Mouse (Mus musculus) layer of hippocampus, adult 8-10 months (tissue): Measurements from ENCODE around the gene 2610301B20Rik. TPM values are rescaled to one million over a fixed set of nuclear protein-coding genes. Genes with fewer than 3 reads are reported as not detected.
"Not testable (repeated sequence)": the region's sequence is repeated elsewhere in the genome, so short reads cannot be mapped to it uniquely, and the experiment has no call there.

Source experiments
- DNase-seq, 2 experiments: peaks; one replicate each; pipeline ENCODE4 v3.0.0; 2022; ENCODE audit warnings: low spot score in 2 of 2
- total RNA-seq, 4 experiments: library from RNA; stranded (reverse); gene quantifications; 2 replicates each; pipeline ENCODE4 v1.2.4; 2022

Gene 2610301B20Rik
- total RNA-seq, 4 experiments from 2014 or later, result 33.5 to 43.6 (median 36.3) TPM

DNA sequence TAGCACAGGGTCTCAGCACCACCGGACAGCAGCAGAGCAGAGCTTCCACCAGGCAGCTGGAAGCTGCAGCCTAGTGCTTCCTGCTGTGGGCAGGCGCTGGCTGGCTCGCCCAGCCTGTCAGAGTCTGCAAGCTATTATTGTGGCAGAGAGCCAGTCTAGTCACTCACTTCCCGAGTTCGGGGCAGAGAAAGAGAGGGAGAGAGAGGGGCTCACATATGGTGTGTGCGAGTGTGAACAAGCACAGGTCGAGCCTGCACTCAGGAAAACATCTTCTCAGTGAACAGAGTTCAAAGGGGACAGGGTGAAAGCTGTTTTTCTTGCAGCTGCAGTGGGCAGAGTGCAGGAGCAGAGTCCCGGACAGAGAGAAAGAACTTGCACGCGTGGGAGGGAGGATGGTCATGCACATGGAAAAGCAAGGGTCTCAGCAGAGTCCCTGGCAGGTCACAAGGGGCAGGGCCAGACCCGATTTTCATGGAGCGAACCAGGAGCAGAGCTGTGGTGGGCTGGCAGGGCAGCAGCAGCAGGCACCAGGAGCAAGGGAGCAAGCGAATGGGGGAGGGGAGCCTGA lies 31.0 kb downstream of the 2610301B20Rik start:
- no peak for DNase-seq

DNA sequence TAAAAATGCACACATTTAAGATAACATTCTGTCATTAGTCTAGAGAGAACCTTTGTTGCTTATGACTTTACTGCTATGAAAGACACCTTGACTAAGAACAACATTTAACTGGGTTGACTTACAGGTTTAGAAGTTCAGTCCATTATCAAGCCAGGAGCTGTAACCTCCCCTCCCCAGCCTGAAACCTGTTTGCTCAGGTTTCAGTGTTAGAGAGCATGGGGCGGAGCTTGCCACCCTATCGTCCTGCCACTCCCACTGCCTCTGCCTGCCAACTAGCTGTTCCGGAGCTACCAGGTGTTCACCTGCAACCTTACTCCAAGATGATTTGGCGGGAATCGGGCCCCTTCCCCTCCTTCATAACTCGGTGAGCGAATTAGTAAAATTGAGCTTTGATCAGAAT lies 37.1 kb downstream of the 2610301B20Rik start:
- DNase-seq, result not testable (repeated sequence)

- no peak for DNase-seq
These were observed 37.7 kb downstream of the 2610301B20Rik start for GRCm38 (mm10) chr4:10911909-10912478.

GRCm38 (mm10) chr4:10912611-10913301 lies 38.5 kb downstream of the 2610301B20Rik start:
- peak; percentile 60 to 95 for DNase-seq

GRCm38 (mm10) chr4:10913409-10913808 lies 39.1 kb downstream of the 2610301B20Rik start:
- DNase-seq, result no peak

DNA sequence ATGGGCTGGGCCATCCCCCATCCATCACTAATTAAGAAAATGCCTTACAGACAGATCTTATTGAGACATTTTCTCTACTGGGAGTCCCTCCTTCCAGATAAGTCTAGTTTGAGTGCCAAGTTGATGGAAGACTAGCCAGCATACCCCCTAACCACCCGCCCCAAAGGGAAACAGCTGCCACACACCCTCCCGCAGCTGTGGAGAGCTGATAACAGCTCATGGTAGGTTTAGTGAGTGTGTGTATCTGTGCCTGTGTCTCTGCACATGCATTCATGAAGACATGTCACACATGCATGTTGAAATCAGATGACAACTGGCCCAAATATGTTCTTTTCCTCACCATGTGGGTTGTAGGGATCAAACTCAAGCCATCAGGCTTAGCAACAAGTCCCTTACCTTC lies 40.5 kb downstream of the 2610301B20Rik start:
- DNase-seq, result no peak

DNA sequence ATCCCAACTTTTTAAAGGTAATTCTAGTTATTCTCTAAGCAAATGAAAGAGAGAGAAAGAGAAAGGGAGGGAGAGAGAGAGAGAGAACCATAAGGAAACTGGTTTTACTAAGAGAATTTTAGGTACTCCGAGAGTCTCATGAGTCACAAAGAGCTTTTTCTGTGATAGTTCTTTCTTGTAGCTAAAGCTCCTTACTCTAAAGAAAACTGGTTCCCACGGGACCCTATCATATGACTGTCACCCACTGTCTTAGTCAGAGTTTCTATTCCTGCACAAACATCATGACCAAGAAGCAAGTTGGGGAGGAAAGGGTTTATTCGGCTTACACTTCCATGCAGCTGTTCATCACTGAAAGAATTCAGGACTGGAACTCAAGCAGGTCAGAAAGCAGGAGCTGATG lies 41.0 kb downstream of the 2610301B20Rik start:
- no peak for DNase-seq

- DNase-seq, result no peak
These were observed 44.1 kb downstream of the 2610301B20Rik start for GRCm38 (mm10) chr4:10918402-10918801.

DNA sequence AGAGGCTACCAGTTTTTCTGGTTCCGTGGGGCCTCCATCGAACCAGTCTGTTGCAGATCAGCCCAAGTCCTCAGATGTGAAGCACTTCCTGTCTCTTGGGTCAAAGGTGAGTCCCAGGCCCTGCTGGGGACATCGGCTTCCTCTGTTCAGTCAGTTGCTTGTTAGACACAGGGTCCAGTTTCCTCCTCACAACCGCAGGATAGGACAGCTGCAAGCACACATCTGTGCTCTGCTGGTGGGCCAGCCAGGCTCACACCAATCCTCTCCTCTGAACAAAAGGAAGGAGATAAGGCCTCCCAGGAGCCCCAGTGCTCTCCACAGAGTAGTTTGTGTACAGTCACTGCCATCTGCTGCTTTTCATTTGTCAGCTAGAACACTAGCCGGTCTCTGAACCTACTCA lies 44.8 kb downstream of the 2610301B20Rik start:
- no peak for DNase-seq

DNA sequence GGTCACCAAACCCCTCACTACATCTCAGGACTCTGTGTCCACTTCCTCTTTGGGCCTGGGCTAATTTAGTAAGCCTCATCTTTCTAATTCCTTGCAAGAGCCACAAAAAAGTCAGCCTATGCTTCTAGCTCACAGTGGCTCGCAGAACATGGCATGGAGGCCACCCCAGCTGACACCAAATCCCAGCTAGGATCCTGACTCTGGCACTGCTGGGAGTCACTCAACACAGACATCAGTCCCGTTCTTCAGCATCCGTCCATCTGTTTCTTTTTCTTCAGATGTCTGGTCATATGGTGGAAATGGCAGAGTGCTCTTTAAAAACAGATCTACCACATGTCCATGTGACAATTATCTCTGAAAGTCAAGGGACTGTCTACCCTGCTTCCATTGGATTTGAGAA lies 45.2 kb downstream of the 2610301B20Rik start:
- DNase-seq, result peak in 1 of 2 experiments; percentile 17

GRCm38 (mm10) chr4:10919987-10920386 lies 45.7 kb downstream of the 2610301B20Rik start:
- no peak for DNase-seq

DNA sequence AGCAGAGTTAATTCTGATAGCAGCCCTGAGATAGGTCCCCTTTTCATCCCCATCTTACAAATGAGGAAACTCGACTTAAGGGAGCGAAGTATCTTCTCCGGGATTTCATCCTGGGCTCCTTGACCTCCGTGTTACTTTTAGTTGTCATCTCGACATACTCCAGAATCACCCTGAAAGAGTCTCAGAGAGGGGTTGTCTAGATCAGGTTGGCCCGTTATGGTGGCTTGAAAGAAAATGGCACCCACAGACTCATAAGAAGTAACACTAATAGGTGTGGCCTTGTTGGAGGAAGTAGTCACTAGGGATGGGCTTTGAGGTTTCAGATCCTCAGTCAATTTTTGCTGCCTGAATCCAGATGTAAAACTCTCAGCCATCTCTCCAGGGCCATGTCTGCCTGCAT lies 46.3 kb downstream of the 2610301B20Rik start:
- DNase-seq, result no peak

GRCm38 (mm10) chr4:10923180-10923579 lies 48.9 kb downstream of the 2610301B20Rik start:
- peak; percentile 46 to 69 for DNase-seq

GRCm38 (mm10) chr4:10924140-10924539 lies 49.8 kb downstream of the 2610301B20Rik start:
- no peak for DNase-seq

- DNase-seq, result no peak
These were observed 50.2 kb downstream of the 2610301B20Rik start for GRCm38 (mm10) chr4:10924541-10924940.

DNA sequence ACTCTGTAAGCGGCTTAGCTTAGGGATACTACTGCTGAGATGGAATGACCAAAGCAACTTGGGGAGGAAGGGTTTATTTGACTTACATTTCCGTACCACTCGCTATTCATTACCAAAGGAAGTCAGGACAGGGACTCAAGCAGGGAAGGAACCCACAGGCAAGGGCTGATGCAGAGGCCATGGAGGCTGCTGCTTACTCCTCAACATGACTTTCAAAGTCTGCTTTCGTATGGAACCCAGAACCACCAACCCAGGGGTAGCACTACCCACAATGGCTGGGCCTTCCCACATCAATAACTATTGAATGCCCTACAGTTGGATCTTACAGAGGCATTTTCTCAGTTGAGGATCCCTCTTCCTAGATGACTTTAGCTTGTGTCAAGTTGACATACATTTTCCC lies 52.1 kb downstream of the 2610301B20Rik start:
- DNase-seq, result no peak

- DNase-seq, result no peak
These were observed 53.9 kb downstream of the 2610301B20Rik start for GRCm38 (mm10) chr4:10928158-10928557.

DNA sequence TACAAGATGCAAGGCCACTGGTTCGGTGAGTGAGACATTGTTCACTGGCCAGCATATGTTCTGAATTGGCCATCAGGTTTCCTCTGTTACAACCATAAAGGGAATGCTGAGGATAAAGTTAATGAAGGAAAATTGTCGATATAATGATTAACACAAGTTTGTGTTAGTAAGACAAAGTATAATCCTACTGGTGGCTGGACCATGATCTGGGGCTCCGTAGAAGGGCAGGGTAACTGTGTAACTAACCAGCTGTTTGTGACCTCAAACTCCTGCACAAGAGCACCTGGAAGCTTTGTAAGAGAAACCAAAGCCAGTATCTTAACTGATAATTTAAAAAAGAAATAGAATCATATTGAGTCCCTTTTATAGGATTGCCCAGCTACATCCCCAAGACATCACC lies 55.4 kb downstream of the 2610301B20Rik start:
- DNase-seq, result no peak

- DNase-seq, result no peak
These were observed 56.7 kb downstream of the 2610301B20Rik start for GRCm38 (mm10) chr4:10931040-10931439.

DNA sequence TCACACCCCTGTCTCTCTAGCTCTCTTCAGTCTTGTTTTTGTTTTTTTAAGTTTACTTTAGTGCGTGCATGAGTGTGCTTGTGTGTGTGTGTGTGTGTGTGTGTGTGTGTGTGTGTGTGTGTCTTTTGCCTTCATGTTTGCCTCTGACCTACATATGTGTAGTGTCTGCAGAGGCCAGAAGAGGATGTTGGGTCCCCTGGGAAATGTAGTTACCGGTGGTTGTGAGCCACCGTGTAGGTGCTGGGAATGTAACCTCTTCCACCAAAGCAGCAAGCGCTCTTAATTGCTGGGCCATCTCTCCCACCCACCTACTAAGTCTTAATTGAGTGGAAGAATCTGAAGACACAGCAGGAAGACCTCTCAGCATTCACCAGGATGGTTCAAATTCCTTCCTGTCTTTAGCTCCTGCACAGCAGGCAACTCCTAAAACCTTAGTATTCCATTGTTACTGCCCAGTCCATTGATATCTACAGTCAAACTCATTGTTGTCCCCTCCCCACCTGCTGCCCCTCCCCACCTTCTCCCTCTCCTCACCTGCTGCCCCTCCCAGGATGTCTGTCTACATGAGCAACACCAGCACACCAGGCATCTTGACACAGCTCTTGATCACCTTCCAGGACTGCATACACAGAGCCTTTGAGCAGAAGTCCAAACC lies 57.9 kb downstream of the 2610301B20Rik start:
- DNase-seq, result no peak

GRCm38 (mm10) chr4:10932782-10933181 lies 58.5 kb downstream of the 2610301B20Rik start:
- no peak for DNase-seq

GRCm38 (mm10) chr4:10936766-10937165 lies 62.5 kb downstream of the 2610301B20Rik start:
- DNase-seq, result no peak
